Mouse (Mus musculus): ENCODE measurements around the gene Zfp329.
A peak's percentile ranks its signal among the peaks of the same experiment; 100 is the strongest.
"Not testable (repeated sequence)": the region's sequence is repeated elsewhere in the genome, so short reads cannot be mapped to it uniquely, and the experiment has no call there.

Gene Zfp329

GRCm38 (mm10) chr7:12818521-12819295, at the start of gene Zfp329:
Gene Zfp329, minus strand, starts transcription at chr7:12818858.
- DNase-seq (ENCODE audit: inconsistent age in 2 of 2, low spot score in 1 of 2): peak; percentile 92 to 97

- DNase-seq (ENCODE audit: inconsistent age in 2 of 2, low spot score in 1 of 2): no peak
Observed at GRCm38 (mm10) chr7:12835779-12836178, 17.1 kb upstream of the Zfp329 start.

GRCm38 (mm10) chr7:12835193-12835671, 16.6 kb upstream of the Zfp329 start:
- DNase-seq (ENCODE audit: inconsistent age in 2 of 2, low spot score in 1 of 2): no peak

GRCm38 (mm10) chr7:12834162-12835120, 15.8 kb upstream of the Zfp329 start, which contains the start of gene Zfp110:
Gene Zfp110, plus strand, starts transcription at chr7:12834761.
- DNase-seq (ENCODE audit: inconsistent age in 2 of 2, low spot score in 1 of 2): peak; percentile 93 to 98

- DNase-seq (ENCODE audit: inconsistent age in 2 of 2, low spot score in 1 of 2): no peak
Observed at GRCm38 (mm10) chr7:12815566-12815965, 3.1 kb downstream of the Zfp329 start.

GRCm38 (mm10) chr7:12803727-12804071, 15.0 kb downstream of the Zfp329 start:
- DNase-seq (ENCODE audit: inconsistent age in 2 of 2, low spot score in 1 of 2): no peak

- DNase-seq (ENCODE audit: inconsistent age in 2 of 2, low spot score in 1 of 2): peak; percentile 83 to 94
Observed at GRCm38 (mm10) chr7:12802866-12803726, 15.6 kb downstream of the Zfp329 start, which contains the start of gene Zscan18. Gene Zscan18, minus strand, starts transcription at chr7:12803635.

GRCm38 (mm10) chr7:12799554-12799953, 19.1 kb downstream of the Zfp329 start:
- DNase-seq (ENCODE audit: inconsistent age in 2 of 2, low spot score in 1 of 2): peak in 1 of 2 experiments; percentile 29

GRCm38 (mm10) chr7:12797971-12798370, 20.7 kb downstream of the Zfp329 start:
- DNase-seq (ENCODE audit: inconsistent age in 2 of 2, low spot score in 1 of 2): no peak

GRCm38 (mm10) chr7:12792624-12793023, 26.0 kb downstream of the Zfp329 start:
- not testable (repeated sequence) for DNase-seq (ENCODE audit: inconsistent age in 2 of 2, low spot score in 1 of 2)

- DNase-seq (ENCODE audit: inconsistent age in 2 of 2, low spot score in 1 of 2): no peak
Observed at GRCm38 (mm10) chr7:12788025-12788424, 30.6 kb downstream of the Zfp329 start.

GRCm38 (mm10) chr7:12787333-12787732, 31.3 kb downstream of the Zfp329 start:
- no peak for DNase-seq (ENCODE audit: inconsistent age in 2 of 2, low spot score in 1 of 2)

GRCm38 (mm10) chr7:12780151-12780830, 38.4 kb downstream of the Zfp329 start:
- DNase-seq (ENCODE audit: inconsistent age in 2 of 2, low spot score in 1 of 2): peak; percentile 84 to 91

GRCm38 (mm10) chr7:12779782-12780150, 38.9 kb downstream of the Zfp329 start:
- DNase-seq (ENCODE audit: inconsistent age in 2 of 2, low spot score in 1 of 2): no peak

- no peak for DNase-seq (ENCODE audit: inconsistent age in 2 of 2, low spot score in 1 of 2)
Observed at GRCm38 (mm10) chr7:12779141-12779540, 39.5 kb downstream of the Zfp329 start.

- DNase-seq (ENCODE audit: inconsistent age in 2 of 2, low spot score in 1 of 2): no peak
Observed at GRCm38 (mm10) chr7:12774606-12775005, 44.1 kb downstream of the Zfp329 start.

GRCm38 (mm10) chr7:12774111-12774510, 44.5 kb downstream of the Zfp329 start:
- DNase-seq (ENCODE audit: inconsistent age in 2 of 2, low spot score in 1 of 2): no peak
